Mouse (Mus musculus) retina, postnatal 7 days (tissue): ENCODE results near the gene Gdap1l1.
A peak's percentile ranks its signal among the peaks of the same experiment; 100 is the strongest.

ENCODE experiments used
- DNase-seq: peaks from one replicate; pipeline ENCODE4 v3.0.0-alpha.2; 2012; ENCODE audit warnings: low read depth, low spot score

Gene Gdap1l1

GRCm38 (mm10) chr2:163463251-163463769, 25.0 kb downstream of the Gdap1l1 start:
- no peak for DNase-seq

- no peak for DNase-seq
Observed at GRCm38 (mm10) chr2:163463998-163464397, 25.7 kb downstream of the Gdap1l1 start.

GRCm38 (mm10) chr2:163464562-163464961, 26.3 kb downstream of the Gdap1l1 start:
- no peak for DNase-seq

- no peak for DNase-seq
Observed at GRCm38 (mm10) chr2:163466771-163467170, 28.5 kb downstream of the Gdap1l1 start.

DNA sequence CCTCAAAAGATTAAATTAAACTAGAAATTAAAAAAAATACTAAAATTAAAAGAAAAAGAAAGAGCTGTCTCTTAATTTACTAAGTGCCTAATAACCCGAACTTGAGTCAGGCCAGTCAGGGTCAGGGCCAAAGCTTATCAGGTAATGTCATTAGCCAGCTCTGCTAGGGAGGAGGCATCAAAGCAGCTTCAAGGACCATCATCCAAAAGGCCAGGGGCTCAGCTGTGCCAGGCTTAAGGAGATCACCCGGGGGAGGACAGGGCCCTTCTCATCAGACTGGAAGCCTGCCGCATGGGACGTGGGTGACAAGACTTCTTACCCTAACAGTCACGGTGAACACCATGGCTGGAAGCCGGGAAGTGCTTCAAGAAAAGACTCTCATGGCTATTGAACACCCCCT, 29.3 kb downstream of the Gdap1l1 start:
- DNase-seq = no peak

DNA sequence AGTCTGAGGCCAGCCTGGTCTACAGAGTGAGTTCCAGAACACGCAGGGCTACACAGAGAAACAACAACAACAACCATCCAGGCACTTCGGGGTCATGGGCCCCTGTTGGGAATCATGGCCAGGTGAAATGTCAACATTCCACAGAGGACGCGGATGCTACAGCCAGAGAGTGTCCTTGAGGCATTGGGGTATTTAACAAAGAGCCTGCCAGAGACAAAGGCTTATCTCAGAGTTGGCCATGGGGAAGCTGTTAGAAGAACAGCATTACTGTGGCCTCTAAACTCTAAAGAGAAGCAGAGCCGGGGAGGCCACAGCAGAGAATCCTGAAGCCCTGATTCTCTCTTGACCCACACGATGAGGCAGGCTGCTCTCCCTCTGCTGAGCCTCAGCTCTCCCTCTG, 30.6 kb downstream of the Gdap1l1 start:
- no peak for DNase-seq

GRCm38 (mm10) chr2:163469711-163470110, 31.4 kb downstream of the Gdap1l1 start:
- no peak for DNase-seq

DNA sequence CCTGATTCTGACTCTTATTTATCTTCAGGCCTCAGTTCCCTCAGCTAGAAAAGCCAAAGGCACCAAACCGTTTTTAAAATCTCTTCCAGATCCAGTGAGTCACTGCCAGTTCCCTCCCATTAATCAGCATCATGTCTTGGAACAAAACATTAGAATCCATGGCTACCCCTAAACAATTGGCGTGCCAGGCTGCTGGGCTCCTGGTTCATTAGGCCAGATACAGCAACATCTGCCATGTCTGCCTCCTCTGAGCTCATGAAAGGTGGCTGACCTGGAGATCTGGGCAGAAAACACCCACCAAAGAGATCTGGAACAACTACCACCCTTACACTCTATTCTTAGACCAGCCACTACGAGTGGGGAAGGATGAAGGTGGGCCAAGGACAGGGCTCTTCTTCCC, 32.9 kb downstream of the Gdap1l1 start:
- no peak for DNase-seq

- peak; percentile 35 for DNase-seq
Observed at GRCm38 (mm10) chr2:163471710-163472465, 33.6 kb downstream of the Gdap1l1 start.

DNA sequence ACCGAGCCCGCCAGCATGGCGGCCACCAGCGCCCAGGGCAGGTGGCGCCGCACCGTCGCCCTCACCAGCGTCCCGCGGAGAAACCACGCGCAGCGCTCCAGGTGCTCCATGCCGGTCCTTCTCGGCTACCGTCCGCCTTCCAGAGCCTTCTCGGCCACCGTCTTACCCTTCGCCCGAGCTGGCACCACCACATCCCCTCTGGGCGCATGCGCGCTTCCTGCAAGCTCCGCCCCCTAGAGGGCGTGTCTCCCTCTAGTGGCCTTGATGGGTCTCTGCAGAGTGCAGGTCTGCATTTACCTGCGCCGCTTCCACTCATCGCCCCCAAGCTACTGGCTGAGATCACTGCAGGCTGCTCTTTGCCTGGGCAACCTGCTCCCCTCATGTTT, 34.2 kb downstream of the Gdap1l1 start, which contains the start of gene Fitm2:
Gene Fitm2 (minus strand): TSS at position 164 of the 386 bp plus-strand sequence.
- DNase-seq = peak; percentile 99

GRCm38 (mm10) chr2:163480191-163480825, 42.0 kb downstream of the Gdap1l1 start:
- DNase-seq = no peak

DNA sequence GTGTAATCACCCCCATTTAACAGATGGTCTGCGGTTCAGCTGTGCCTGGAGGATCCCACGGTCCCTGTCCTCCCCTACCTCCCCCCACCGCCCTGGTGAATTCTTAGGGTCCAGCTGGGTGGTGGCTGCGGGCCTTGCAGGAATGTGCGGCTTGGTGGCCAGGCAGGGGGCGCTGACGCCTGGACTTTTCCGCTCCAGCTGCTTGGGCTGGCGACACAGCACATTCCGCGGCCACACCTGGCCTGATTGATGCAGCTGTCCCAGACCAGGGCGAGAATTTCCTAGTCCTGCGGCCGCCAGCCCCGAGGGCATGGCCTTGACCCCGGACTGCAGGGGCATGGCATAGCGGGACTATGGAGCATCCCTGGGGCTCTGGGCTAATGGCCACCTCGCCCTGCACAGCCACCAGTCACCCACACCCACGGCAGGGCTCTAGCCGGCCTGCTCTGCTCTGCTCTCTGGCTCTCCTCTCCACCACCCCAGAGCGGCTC, 43.3 kb downstream of the Gdap1l1 start:
- DNase-seq = no peak

DNA sequence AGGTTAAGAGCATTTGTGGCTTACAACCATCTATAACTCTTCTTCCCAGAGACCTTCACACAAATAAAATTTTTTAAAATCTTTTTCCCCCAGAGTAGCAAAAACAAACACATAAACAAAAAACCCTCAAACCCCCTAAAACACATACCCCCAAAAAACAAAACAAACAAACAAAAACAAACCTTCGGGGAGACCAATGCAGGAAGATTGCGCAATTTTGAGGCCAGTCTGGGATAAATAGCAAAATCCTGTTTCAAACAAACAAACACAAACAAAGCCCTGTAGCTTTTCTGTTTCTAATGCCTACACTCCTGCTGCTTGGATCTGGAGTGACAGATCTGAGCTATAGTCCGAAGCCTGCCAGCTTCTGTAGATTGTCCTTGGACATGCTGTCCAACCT, 49.1 kb downstream of the Gdap1l1 start:
- no peak for DNase-seq

DNA sequence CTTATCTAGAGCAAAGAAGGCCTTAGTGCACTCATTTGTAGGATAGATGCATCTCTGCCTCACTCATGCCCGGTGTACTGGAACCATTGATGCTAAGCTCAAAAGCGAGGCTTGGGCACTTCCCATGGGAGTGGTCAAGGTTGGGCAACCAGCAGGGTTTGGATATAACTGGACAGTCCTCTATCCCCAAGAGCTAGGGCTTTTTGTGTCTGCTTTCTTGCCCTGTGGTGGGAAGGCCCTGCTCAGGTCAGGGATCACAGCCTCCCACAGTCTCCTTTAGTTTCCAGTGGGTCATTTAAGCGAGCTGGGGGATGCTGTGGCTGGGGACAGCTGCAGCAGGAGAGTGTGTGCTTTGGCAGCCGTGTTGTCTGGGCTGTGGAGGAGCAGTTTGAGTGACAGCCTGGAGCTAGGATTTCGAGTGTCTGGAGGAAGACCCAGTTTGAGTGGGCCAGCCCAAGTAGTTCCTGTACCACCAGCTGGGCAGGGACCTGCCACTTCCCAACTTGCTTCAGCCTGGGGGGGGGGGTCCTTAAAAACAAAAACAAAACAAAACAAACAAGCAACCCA, 51.5 kb downstream of the Gdap1l1 start:
- no peak for DNase-seq

DNA sequence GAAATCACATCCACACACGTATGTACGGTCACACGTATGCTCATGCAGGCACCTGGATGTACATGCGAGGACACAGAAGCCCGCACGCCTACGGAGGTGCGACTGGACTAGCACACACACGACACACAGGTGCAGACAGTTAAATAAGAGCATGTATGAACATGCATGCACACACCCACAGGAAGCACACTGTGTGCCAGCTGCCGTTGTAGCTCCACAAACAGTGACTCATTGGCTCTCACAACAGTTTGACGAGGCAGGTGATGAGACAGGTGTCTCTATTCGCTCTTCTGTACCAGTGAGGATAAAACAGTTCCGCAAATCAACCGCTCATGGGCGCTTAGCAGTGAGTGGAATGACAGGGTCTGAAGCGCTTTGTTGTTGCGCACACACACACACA, 52.4 kb downstream of the Gdap1l1 start:
- no peak for DNase-seq

- no peak for DNase-seq
Observed at GRCm38 (mm10) chr2:163491351-163491750, 53.1 kb downstream of the Gdap1l1 start.

DNA sequence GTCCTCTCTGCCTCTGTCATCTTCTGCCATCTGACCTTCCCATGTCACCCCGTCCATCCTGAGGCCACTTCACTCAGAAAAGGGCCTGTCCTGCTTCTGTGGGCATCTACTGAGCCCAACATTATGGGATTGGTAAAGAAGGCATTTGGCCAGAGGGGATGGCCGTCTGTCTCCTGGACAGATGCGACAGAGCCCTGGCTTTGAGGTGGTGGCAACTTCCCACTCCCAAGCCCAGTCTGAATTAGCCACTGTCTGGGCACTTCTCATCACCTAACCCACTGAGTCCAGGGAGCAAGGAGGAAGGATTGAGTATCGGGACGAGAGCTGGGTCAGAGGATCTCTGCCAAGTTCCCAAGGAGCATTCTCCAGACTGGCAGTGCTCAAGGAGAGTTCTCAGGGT, 53.7 kb downstream of the Gdap1l1 start, which contains the start of gene R3hdml:
Gene R3hdml (plus strand): TSS at position 301 of the 400 bp plus-strand sequence.
- DNase-seq = no peak

GRCm38 (mm10) chr2:163493031-163493430, 54.8 kb downstream of the Gdap1l1 start:
- no peak for DNase-seq

GRCm38 (mm10) chr2:163493976-163494375, 55.7 kb downstream of the Gdap1l1 start:
- DNase-seq = no peak

DNA sequence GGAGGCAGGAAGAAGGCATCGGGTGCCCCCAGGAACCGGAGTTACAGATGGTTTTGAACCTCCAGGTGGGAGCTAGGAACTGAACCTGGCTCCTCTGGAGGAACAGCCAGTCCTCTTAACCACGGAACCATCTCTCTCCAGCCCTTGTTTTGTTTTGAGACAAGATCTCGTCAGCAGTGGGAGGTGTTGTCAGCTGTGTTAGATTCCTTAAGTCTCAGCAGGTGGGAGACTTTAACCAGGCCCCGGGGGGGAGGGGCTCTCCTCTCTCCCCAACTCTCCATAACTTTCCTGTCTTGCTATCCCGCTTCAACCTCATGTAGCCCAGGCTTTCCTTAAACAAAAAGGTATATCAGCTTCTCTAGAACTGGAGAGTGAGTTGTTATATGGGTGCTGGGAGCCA, 56.2 kb downstream of the Gdap1l1 start:
- DNase-seq = no peak

DNA sequence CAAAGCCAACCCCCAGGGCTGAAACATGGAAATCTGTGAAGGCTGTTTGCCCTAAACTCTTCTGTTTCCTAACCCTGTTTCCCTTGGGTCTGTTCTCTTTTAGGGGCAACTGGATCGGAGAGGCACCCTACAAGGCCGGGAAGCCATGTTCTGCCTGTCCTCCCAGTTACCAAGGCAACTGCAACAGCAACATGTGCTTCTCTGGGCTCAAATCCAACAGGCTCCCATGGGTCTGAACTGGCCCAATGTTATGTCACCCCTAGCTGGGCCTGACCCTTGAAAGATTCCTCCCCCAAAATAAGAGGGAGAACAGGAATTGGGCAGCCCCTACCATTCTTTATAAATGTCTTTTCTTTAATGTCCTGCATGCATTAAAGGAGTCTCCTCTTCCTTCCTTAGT, 63.9 kb downstream of the Gdap1l1 start:
- no peak for DNase-seq

DNA sequence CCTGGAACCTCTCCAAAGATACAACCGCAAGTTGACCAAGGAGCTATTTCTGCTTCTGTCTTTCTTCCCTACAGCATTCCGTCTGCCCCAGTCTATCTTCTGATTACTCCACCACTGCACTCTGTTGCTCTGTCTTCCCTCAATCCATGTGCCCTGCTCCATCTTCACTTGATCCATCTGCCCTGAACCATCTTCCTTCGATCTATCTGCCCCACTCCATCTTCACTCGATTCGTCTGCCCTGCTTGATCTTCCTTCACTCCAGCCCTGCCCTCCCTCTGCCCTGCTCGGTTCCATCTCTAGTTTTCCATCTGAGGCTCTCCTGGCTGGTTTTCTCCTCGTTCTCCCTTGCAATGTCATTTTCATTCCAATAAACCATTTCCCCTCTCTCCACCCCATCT, 64.9 kb downstream of the Gdap1l1 start:
- DNase-seq = no peak
